Comparison of ENCODE assay signal across 26 mouse cellular contexts in genomic region chr2:137087705-137088104, GRCm38 (mm10). TPM values are rescaled to one million over a fixed set of nuclear protein-coding genes. Genes with fewer than 3 reads are reported as not detected.
DNase-seq lines count a peak whose midpoint lies in the region; ATAC-seq and TF ChIP-seq lines count a peak whose summit lies in the region.
"Had no signal": no experiment of that assay in that cellular context is flagged by ENCODE, and none has a peak within 500 bp of the region (broad histone marks: within the 10 kb centered on the region; RNA-seq: fewer than 3 reads in every experiment).

No protein-coding gene starts in this region.

- H3K9me3 ChIP-seq in stomach, embryonic 16.5 days (replicated peaks; ENCODE audit: control insufficient read depth, low read length): no peaks in the 10 kb centered on the region
- no peaks in the 10 kb centered on the region for H3K9me3 ChIP-seq in stomach, postnatal 0 days (ENCODE audit: control insufficient read depth, low read length)
- H3K9me3 ChIP-seq in embryonic facial prominence, embryonic 13.5 days: no peaks in the 10 kb centered on the region
- no peaks in the 10 kb centered on the region for H3K9me3 ChIP-seq in limb, embryonic 10.5 days (replicated peaks)
- H3K9me3 ChIP-seq in kidney, embryonic 14.5 days (ENCODE audit: control insufficient read depth, low read length): no peaks in the 10 kb centered on the region
- H3K9me3 ChIP-seq: forebrain, embryonic 12.5 days; heart, embryonic 10.5 days; neural tube, embryonic 13.5 days had no signal

- no peak overlapping the region for H3K4me3 ChIP-seq in stomach, embryonic 16.5 days (replicated peaks; ENCODE audit: low read length)
- no peak overlapping the region for H3K4me3 ChIP-seq in stomach, postnatal 0 days (ENCODE audit: low read depth, low read length)
- H3K4me3 ChIP-seq in embryonic facial prominence, embryonic 13.5 days: no peak overlapping the region
- H3K4me3 ChIP-seq in limb, embryonic 10.5 days: no peak overlapping the region; the same call in 1 of the 2 replicates
- no peak overlapping the region for H3K4me3 ChIP-seq in kidney, embryonic 14.5 days (ENCODE audit: low read length)
- H3K4me3 ChIP-seq: forebrain, embryonic 12.5 days; heart, embryonic 10.5 days; myocyte; neural tube, embryonic 13.5 days had no signal

- DNase-seq in stomach, postnatal 0 days (ENCODE audit: low spot score): no peak
- DNase-seq in limb, embryonic 10.5 days (ENCODE audit: low spot score): peak; percentile 81
- DNase-seq in urinary bladder, adult 2 months (ENCODE audit: low spot score): no peak
- no peak for DNase-seq in adrenal gland, adult 8-10 months
- DNase-seq: adrenal gland, adult 2 months; cerebellum, adult 2 months; cerebellum, postnatal 25 days; kidney, adult 18-20 months; layer of hippocampus, postnatal 36 days; lung, postnatal 4 days; retina, postnatal 1 day; right cerebral cortex, postnatal 25 days; spleen, adult 18-20 months; thymus, postnatal 25 days had no signal

- no peak for TF ChIP-seq CTCF in stomach, postnatal 0 days (IDR thresholded peaks at IDR 0.05; ENCODE audit: low read depth)

- no peaks in the 10 kb centered on the region for H3K27me3 ChIP-seq in stomach, embryonic 16.5 days (ENCODE audit: control insufficient read depth, insufficient read depth, low read length)
- H3K27me3 ChIP-seq in stomach, postnatal 0 days (ENCODE audit: control insufficient read depth, insufficient read depth, low read length): no peaks in the 10 kb centered on the region
- no peaks in the 10 kb centered on the region; the same call in 1 of the 2 replicates for H3K27me3 ChIP-seq in embryonic facial prominence, embryonic 13.5 days
- H3K27me3 ChIP-seq in limb, embryonic 10.5 days (ENCODE audit: low read depth, poor library complexity, severe bottlenecking): peaks cover 47% of the 10 kb centered on the region
- no peaks in the 10 kb centered on the region for H3K27me3 ChIP-seq in kidney, embryonic 14.5 days (ENCODE audit: control insufficient read depth, insufficient read depth, low read length)
- H3K27me3 ChIP-seq: forebrain, embryonic 12.5 days; neural tube, embryonic 13.5 days had no signal

- no peak overlapping the region for H3K27ac ChIP-seq in stomach, embryonic 16.5 days (ENCODE audit: low read length)
- H3K27ac ChIP-seq in stomach, postnatal 0 days (replicated peaks): no peak overlapping the region
- H3K27ac ChIP-seq in embryonic facial prominence, embryonic 13.5 days: no peak overlapping the region
- H3K27ac ChIP-seq in limb, embryonic 10.5 days: peak overlapping the region; percentile 73; the same call in 1 of the 2 replicates
- no peak overlapping the region for H3K27ac ChIP-seq in kidney, embryonic 14.5 days (ENCODE audit: low read depth, low read length)
- H3K27ac ChIP-seq: forebrain, embryonic 12.5 days; heart, embryonic 10.5 days; kidney, postnatal 0 days had no signal

- TF ChIP-seq EP300 in stomach, postnatal 0 days (optimal IDR thresholded peaks at IDR 0.05): no peak

- ATAC-seq in stomach, embryonic 16.5 days (ENCODE audit: insufficient read depth, low FRiP score): 0 out of 2 replicates have a peak, but pooled peaks have one; percentile 48
- no peak for ATAC-seq in stomach, postnatal 0 days (ENCODE audit: low FRiP score, low TSS enrichment)
- ATAC-seq in embryonic facial prominence, embryonic 13.5 days (ENCODE audit: insufficient number of reproducible peaks, insufficient read depth, low FRiP score, low TSS enrichment, low read depth): 0 out of 2 replicates have a peak, but pooled peaks have one; percentile 54
- ATAC-seq in kidney, embryonic 14.5 days (ENCODE audit: low FRiP score, low TSS enrichment): no peak
- ATAC-seq: inflammation-experienced regulatory T-cells, adult 6 months; midbrain, embryonic 16.5 days had no signal

- H3K36me3 ChIP-seq in stomach, embryonic 16.5 days (ENCODE audit: control insufficient read depth, insufficient read depth, low read length): peaks cover 45% of the 10 kb centered on the region
- H3K36me3 ChIP-seq in stomach, postnatal 0 days (ENCODE audit: control insufficient read depth, insufficient read depth, low read length): peaks cover 53% of the 10 kb centered on the region
- peaks cover 95% of the 10 kb centered on the region for H3K36me3 ChIP-seq in embryonic facial prominence, embryonic 13.5 days
- H3K36me3 ChIP-seq in limb, embryonic 10.5 days: peaks cover 91% of the 10 kb centered on the region
- H3K36me3 ChIP-seq in kidney, embryonic 14.5 days (ENCODE audit: control insufficient read depth, insufficient read depth, low read length): peaks cover 98% of the 10 kb centered on the region

- no peak overlapping the region for H3K9ac ChIP-seq in stomach, embryonic 16.5 days (ENCODE audit: low read length)
- H3K9ac ChIP-seq in stomach, postnatal 0 days (ENCODE audit: low read length): no peak overlapping the region
- H3K9ac ChIP-seq in embryonic facial prominence, embryonic 13.5 days: no peak overlapping the region
- no peak overlapping the region for H3K9ac ChIP-seq in kidney, embryonic 14.5 days (ENCODE audit: low read depth, low read length)
- H3K9ac ChIP-seq: forebrain, embryonic 12.5 days; neural tube, embryonic 13.5 days had no signal

- H3K4me2 ChIP-seq in stomach, embryonic 16.5 days (ENCODE audit: low read depth, low read length): no peak overlapping the region
- no peak overlapping the region for H3K4me2 ChIP-seq in stomach, postnatal 0 days (replicated peaks; ENCODE audit: low read depth)
- H3K4me2 ChIP-seq in embryonic facial prominence, embryonic 13.5 days: no peak overlapping the region
- H3K4me2 ChIP-seq in kidney, embryonic 14.5 days (replicated peaks; ENCODE audit: low read depth, low read length): no peak overlapping the region
- H3K4me2 ChIP-seq: forebrain, embryonic 12.5 days; neural tube, embryonic 13.5 days had no signal

- H3K4me1 ChIP-seq in stomach, embryonic 16.5 days (ENCODE audit: control insufficient read depth, insufficient read depth, low read length): no peaks in the 10 kb centered on the region
- no peaks in the 10 kb centered on the region for H3K4me1 ChIP-seq in stomach, postnatal 0 days (replicated peaks; ENCODE audit: control insufficient read depth, insufficient read depth)
- H3K4me1 ChIP-seq in embryonic facial prominence, embryonic 13.5 days: peaks cover 14% of the 10 kb centered on the region
- H3K4me1 ChIP-seq in limb, embryonic 10.5 days: peaks cover 38% of the 10 kb centered on the region
- no peaks in the 10 kb centered on the region for H3K4me1 ChIP-seq in kidney, embryonic 14.5 days (ENCODE audit: control insufficient read depth, insufficient read depth, low read length)

- WGBS in stomach, embryonic 16.5 days: 58% methylated on average over 6 of the region's 6 CpGs
- 56% methylated on average over 6 of the region's 6 CpGs for WGBS in stomach, postnatal 0 days
- 26% methylated on average over 6 of the region's 6 CpGs for WGBS in embryonic facial prominence, embryonic 13.5 days
- 16% methylated on average over 6 of the region's 6 CpGs for WGBS in limb, embryonic 10.5 days
- WGBS in kidney, embryonic 14.5 days: 75% methylated on average over 6 of the region's 6 CpGs

RNA-seq across cellular contexts. Expression of gene Jag1, which starts 28.7 kb away (rescaled TPM):
- polyA plus RNA-seq in stomach, embryonic 16.5 days (2015; fragmentation: Nextera tagmentation; extraction: Ambion mirVana): 10.9 and 12.0 TPM in 2 replicates
- polyA plus RNA-seq in stomach, postnatal 0 days (2015; fragmentation: Nextera tagmentation; extraction: Ambion mirVana): 8.2 and 8.8 TPM in 2 replicates
- polyA plus RNA-seq in embryonic facial prominence, embryonic 13.5 days (2015; fragmentation: Nextera tagmentation; extraction: Ambion mirVana): 27.8 and 32.5 TPM in 2 replicates
- 7.6 and 14.7 TPM in 2 replicates for polyA plus RNA-seq in limb, embryonic 10.5 days (2016; fragmentation: Nextera tagmentation; extraction: Ambion mirVana)
- polyA plus RNA-seq in urinary bladder, adult 2 months (2012; rRNA removed): 8.1 and 20.0 TPM in 2 replicates
- 10 to 100 TPM in 3 of 4 experiments, 1 to 10 TPM in 1; 10.0 to 13.4 (median 12.6) TPM for total RNA-seq in adrenal gland, adult 8-10 months (2022)
- 36.6 and 56.2 TPM in 2 replicates for polyA plus RNA-seq in kidney, embryonic 14.5 days (2014; fragmentation: Nextera tagmentation; extraction: Ambion mirVana)
- total RNA-seq: megakaryocyte-erythroid progenitor cell, adult 5-6 weeks; MEL had no signal

Comparison
In these comparisons a context has a peak if more than half of its experiments do, and no peak if none do; other contexts are left out.
1. ATAC-seq: peak in stomach, embryonic 16.5 days (single experiment) and embryonic facial prominence, embryonic 13.5 days (single experiment); none in stomach, postnatal 0 days (single experiment) and kidney, embryonic 14.5 days (single experiment).